Comparison of ENCODE assay signal across 14 mouse cellular contexts in genomic region chr5:32035721-32036320, GRCm38 (mm10).
A peak's percentile ranks its signal among the peaks of the same experiment; 100 is the strongest.
DNase-seq lines count a peak whose midpoint lies in the region; TF ChIP-seq lines count a peak whose summit lies in the region.
"Had no signal": no experiment of that assay in that cellular context is flagged by ENCODE, and none has a peak within 500 bp of the region (broad histone marks: within the 10 kb centered on the region; RNA-seq: fewer than 3 reads in every experiment).

No protein-coding gene starts in this region.

- DNase-seq in layer of hippocampus, adult 2 months (ENCODE audit: low spot score in 2 of 2): peak in 1 of 2 experiments; percentile 55
- DNase-seq in layer of hippocampus, postnatal 14 days (ENCODE audit: low spot score in 2 of 2): no peak
- DNase-seq in 3T3-L1 (ENCODE audit: low read depth, low spot score) (peak; percentile 94), adipocyte (ENCODE audit: low spot score) (no peak)
- peak; percentile 89 for DNase-seq in Muller cell, postnatal 12 days (ENCODE audit: inconsistent ontology term)
- peak; percentile 7 for DNase-seq in lung, postnatal 14 days
- DNase-seq in hindbrain, embryonic 10.5 days (ENCODE audit: low spot score): no peak
- no peak for DNase-seq in heart, adult 9 months (ENCODE audit: low spot score in 2 of 2)
- DNase-seq: cerebellum, adult 9-10 months; gastrocnemius, postnatal 36 days had no signal

- no peaks in the 10 kb centered on the region for H3K27me3 ChIP-seq in hindbrain, embryonic 10.5 days (ENCODE audit: insufficient read depth, poor library complexity, severe bottlenecking)
- H3K27me3 ChIP-seq: hindbrain, embryonic 13.5 days; kidney, embryonic 15.5 days; neural tube, embryonic 12.5 days had no signal

- H3K36me3 ChIP-seq in hindbrain, embryonic 10.5 days: no peaks in the 10 kb centered on the region
- H3K36me3 ChIP-seq: hindbrain, embryonic 13.5 days; kidney, embryonic 15.5 days; neural tube, embryonic 12.5 days had no signal

- no peak for TF ChIP-seq CTCF in layer of hippocampus, adult 2 months (conservative IDR thresholded peaks at IDR 0.05)

- WGBS in hindbrain, embryonic 10.5 days: 81% methylated on average over 7 of the region's 7 CpGs

- peak overlapping the region; percentile 74 for H3K27ac ChIP-seq in layer of hippocampus, adult 2 months
- H3K27ac ChIP-seq in hindbrain, embryonic 10.5 days: no peak overlapping the region
- H3K27ac ChIP-seq: hindbrain, embryonic 13.5 days; kidney, embryonic 15.5 days; neural tube, embryonic 12.5 days had no signal

- no peaks in the 10 kb centered on the region for H3K4me1 ChIP-seq in hindbrain, embryonic 10.5 days (replicated peaks)
- H3K4me1 ChIP-seq: hindbrain, embryonic 13.5 days; neural tube, embryonic 12.5 days had no signal

- no peak overlapping the region for H3K4me3 ChIP-seq in layer of hippocampus, adult 2 months
- H3K4me3 ChIP-seq in hindbrain, embryonic 10.5 days: no peak overlapping the region
- H3K4me3 ChIP-seq: hindbrain, embryonic 13.5 days; kidney, embryonic 15.5 days; neural tube, embryonic 12.5 days had no signal

- no peaks in the 10 kb centered on the region for H3K9me3 ChIP-seq in hindbrain, embryonic 10.5 days
- H3K9me3 ChIP-seq: G1E; hindbrain, embryonic 13.5 days; kidney, embryonic 15.5 days; neural tube, embryonic 12.5 days had no signal

Comparison
In these comparisons a context has a peak if more than half of its experiments do, and no peak if none do; other contexts are left out.
1. DNase-seq: peak in 3T3-L1 (single experiment), Muller cell, postnatal 12 days (single experiment) and lung, postnatal 14 days (single experiment); none in layer of hippocampus, postnatal 14 days (0 of 2), hindbrain, embryonic 10.5 days (single experiment), heart, adult 9 months (0 of 2) and adipocyte (single experiment).